Mouse (Mus musculus): Measurements from ENCODE around the gene Nrcam. TPM values are rescaled to one million over a fixed set of nuclear protein-coding genes. Genes with fewer than 3 reads are reported as not detected.

Gene Nrcam
- polyA plus RNA-seq, 1 experiment from 2014 or later = 5.7 TPM

DNA sequence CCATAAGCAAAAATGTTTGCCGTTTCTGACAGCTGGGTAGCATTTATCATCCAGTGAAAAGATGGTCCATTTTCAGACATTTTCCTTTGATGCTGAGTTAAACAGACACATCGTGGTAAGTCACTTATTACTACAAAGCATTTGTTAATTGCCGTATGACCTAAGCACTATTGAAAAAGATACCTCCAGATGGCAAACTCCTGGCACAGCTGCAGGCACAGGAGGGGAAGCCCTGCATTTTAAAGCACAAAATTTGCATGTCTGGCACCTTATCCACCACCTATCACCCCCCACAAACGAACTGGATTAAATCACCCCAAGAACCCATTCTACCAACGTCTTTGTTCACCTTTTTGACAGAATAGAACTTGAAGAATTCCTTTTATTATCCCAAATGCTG is 206.9 kb downstream of the Nrcam start:
- H3K4me3 ChIP-seq (replicated peaks; ENCODE audit: low read length) = no peak overlapping the region
- H3K36me3 ChIP-seq (ENCODE audit: control insufficient read depth, insufficient read depth, low read length) = no peaks in the 10 kb centered on the region
- 27% methylated on average over 5 of the region's 5 CpGs for whole genome bisulfite sequencing
- H3K4me1 ChIP-seq (ENCODE audit: control insufficient read depth, insufficient read depth, low read length) = no peaks in the 10 kb centered on the region
- no peak overlapping the region for H3K4me2 ChIP-seq (ENCODE audit: low read depth, low read length)
- H3K27me3 ChIP-seq (ENCODE audit: control insufficient read depth, insufficient read depth, low read length) = no peaks in the 10 kb centered on the region
- no peak for ATAC-seq (ENCODE audit: insufficient read depth, low FRiP score)
- H3K9ac ChIP-seq (ENCODE audit: low read length) = no peak overlapping the region
- H3K9me3 ChIP-seq (replicated peaks; ENCODE audit: control insufficient read depth, low read length) = no peaks in the 10 kb centered on the region
- no peak overlapping the region for H3K27ac ChIP-seq (ENCODE audit: low read length)

- Histone ChIP-seq H3K4me2 (ENCODE audit: low read depth, low read length) (no peak overlapping the region), H3K4me3 (replicated peaks; ENCODE audit: low read length) (no peak overlapping the region), H3K9me3 (replicated peaks; ENCODE audit: control insufficient read depth, low read length) (no peaks in the 10 kb centered on the region), H3K27me3 (ENCODE audit: control insufficient read depth, insufficient read depth, low read length) (no peaks in the 10 kb centered on the region), H3K4me1 (ENCODE audit: control insufficient read depth, insufficient read depth, low read length) (no peaks in the 10 kb centered on the region), H3K9ac (ENCODE audit: low read length) (no peak overlapping the region), H3K27ac (ENCODE audit: low read length) (no peak overlapping the region), H3K36me3 (ENCODE audit: control insufficient read depth, insufficient read depth, low read length) (no peaks in the 10 kb centered on the region)
- ATAC-seq (ENCODE audit: insufficient read depth, low FRiP score) = no peak
- WGBS = 53% methylated on average over 8 of the region's 8 CpGs
These were observed 219.2 kb downstream of the Nrcam start for GRCm38 (mm10) chr12:44547721-44548369.

GRCm38 (mm10) chr12:44548465-44548864 is 219.8 kb downstream of the Nrcam start:
- Histone ChIP-seq H3K27ac (ENCODE audit: low read length) (no peak overlapping the region), H3K4me2 (ENCODE audit: low read depth, low read length) (no peak overlapping the region), H3K4me3 (replicated peaks; ENCODE audit: low read length) (no peak overlapping the region), H3K27me3 (ENCODE audit: control insufficient read depth, insufficient read depth, low read length) (no peaks in the 10 kb centered on the region), H3K4me1 (ENCODE audit: control insufficient read depth, insufficient read depth, low read length) (no peaks in the 10 kb centered on the region), H3K9ac (ENCODE audit: low read length) (no peak overlapping the region), H3K36me3 (ENCODE audit: control insufficient read depth, insufficient read depth, low read length) (no peaks in the 10 kb centered on the region), H3K9me3 (replicated peaks; ENCODE audit: control insufficient read depth, low read length) (no peaks in the 10 kb centered on the region)
- WGBS = 44% methylated on average over 9 of the region's 9 CpGs
- no peak for ATAC-seq (ENCODE audit: insufficient read depth, low FRiP score)

DNA sequence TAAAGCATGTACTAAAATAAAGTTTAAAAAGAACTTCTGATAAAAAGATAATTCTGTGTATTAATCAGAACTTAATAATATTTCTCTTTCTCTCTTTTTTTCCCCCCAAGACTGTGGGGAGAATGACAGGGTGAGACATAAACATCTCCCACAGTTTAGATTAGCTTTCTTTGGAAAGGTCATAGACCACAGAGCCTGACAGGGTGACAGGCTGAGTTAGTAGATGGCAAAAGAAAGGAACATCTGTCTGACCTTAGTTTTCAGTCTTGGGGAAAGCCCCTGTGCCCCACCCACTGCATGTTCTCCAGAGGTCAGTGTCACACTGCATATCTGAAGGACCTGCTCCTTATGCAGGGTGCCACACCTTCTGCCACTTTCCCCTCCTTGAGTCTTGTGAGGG is 222.9 kb downstream of the Nrcam start:
- H3K4me2 ChIP-seq (ENCODE audit: low read depth, low read length) = no peak overlapping the region
- no peaks in the 10 kb centered on the region for H3K4me1 ChIP-seq (ENCODE audit: control insufficient read depth, insufficient read depth, low read length)
- no peak for ATAC-seq (ENCODE audit: insufficient read depth, low FRiP score)
- H3K27ac ChIP-seq (ENCODE audit: low read length) = no peak overlapping the region
- H3K9me3 ChIP-seq (replicated peaks; ENCODE audit: control insufficient read depth, low read length) = no peaks in the 10 kb centered on the region
- no peaks in the 10 kb centered on the region for H3K36me3 ChIP-seq (ENCODE audit: control insufficient read depth, insufficient read depth, low read length)
- no peaks in the 10 kb centered on the region for H3K27me3 ChIP-seq (ENCODE audit: control insufficient read depth, insufficient read depth, low read length)
- no peak overlapping the region for H3K4me3 ChIP-seq (replicated peaks; ENCODE audit: low read length)
- no peak overlapping the region for H3K9ac ChIP-seq (ENCODE audit: low read length)

- H3K4me2 ChIP-seq (ENCODE audit: low read depth, low read length) = no peak overlapping the region
- no peak for ATAC-seq (ENCODE audit: insufficient read depth, low FRiP score)
- H3K36me3 ChIP-seq (ENCODE audit: control insufficient read depth, insufficient read depth, low read length) = no peaks in the 10 kb centered on the region
- no peaks in the 10 kb centered on the region for H3K4me1 ChIP-seq (ENCODE audit: control insufficient read depth, insufficient read depth, low read length)
- no peak overlapping the region for H3K27ac ChIP-seq (ENCODE audit: low read length)
- H3K27me3 ChIP-seq (ENCODE audit: control insufficient read depth, insufficient read depth, low read length) = no peaks in the 10 kb centered on the region
- no peak overlapping the region for H3K9ac ChIP-seq (ENCODE audit: low read length)
- no peak overlapping the region for H3K4me3 ChIP-seq (replicated peaks; ENCODE audit: low read length)
- no peaks in the 10 kb centered on the region for H3K9me3 ChIP-seq (replicated peaks; ENCODE audit: control insufficient read depth, low read length)
- 73% methylated on average over 2 of the region's 2 CpGs for WGBS
These were observed 225.4 kb downstream of the Nrcam start for GRCm38 (mm10) chr12:44554051-44554450.

- no peaks in the 10 kb centered on the region for H3K4me1 ChIP-seq (ENCODE audit: control insufficient read depth, insufficient read depth, low read length)
- H3K27ac ChIP-seq (ENCODE audit: low read length) = no peak overlapping the region
- no peak overlapping the region for H3K9ac ChIP-seq (ENCODE audit: low read length)
- no peak for ATAC-seq (ENCODE audit: insufficient read depth, low FRiP score)
- H3K27me3 ChIP-seq (ENCODE audit: control insufficient read depth, insufficient read depth, low read length) = no peaks in the 10 kb centered on the region
- no peak overlapping the region for H3K4me2 ChIP-seq (ENCODE audit: low read depth, low read length)
- WGBS = 94% methylated on average over 1 of the region's 1 CpGs
- no peak overlapping the region for H3K4me3 ChIP-seq (replicated peaks; ENCODE audit: low read length)
- no peaks in the 10 kb centered on the region for H3K9me3 ChIP-seq (replicated peaks; ENCODE audit: control insufficient read depth, low read length)
- H3K36me3 ChIP-seq (ENCODE audit: control insufficient read depth, insufficient read depth, low read length) = no peaks in the 10 kb centered on the region
These were observed 226.1 kb downstream of the Nrcam start for GRCm38 (mm10) chr12:44554808-44555207.

DNA sequence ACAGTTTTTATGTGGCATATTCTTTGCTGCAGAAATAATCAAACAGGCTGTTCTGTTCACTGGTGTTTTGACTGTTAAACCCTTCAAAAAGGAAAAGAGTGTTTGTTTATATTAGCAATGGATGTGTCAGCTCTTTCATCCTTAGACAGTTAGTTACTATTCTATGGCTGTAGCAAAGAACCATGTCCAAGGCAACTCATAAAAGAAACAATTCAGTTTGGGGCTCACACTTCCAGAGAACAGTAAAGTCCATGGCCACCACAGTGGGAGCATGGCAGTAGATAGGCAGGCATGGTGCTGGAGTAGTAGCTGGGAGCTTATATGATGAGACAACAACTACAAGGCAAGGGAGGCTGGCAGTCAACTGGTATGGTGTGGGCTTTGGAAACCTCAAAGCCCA is 231.3 kb downstream of the Nrcam start:
- H3K4me2 ChIP-seq (ENCODE audit: low read depth, low read length) = no peak overlapping the region
- no peak overlapping the region for H3K4me3 ChIP-seq (replicated peaks; ENCODE audit: low read length)
- no peak overlapping the region for H3K27ac ChIP-seq (ENCODE audit: low read length)
- H3K9me3 ChIP-seq (replicated peaks; ENCODE audit: control insufficient read depth, low read length) = no peaks in the 10 kb centered on the region
- no peaks in the 10 kb centered on the region for H3K27me3 ChIP-seq (ENCODE audit: control insufficient read depth, insufficient read depth, low read length)
- no peak overlapping the region for H3K9ac ChIP-seq (ENCODE audit: low read length)
- no peak for ATAC-seq (ENCODE audit: insufficient read depth, low FRiP score)
- no peaks in the 10 kb centered on the region for H3K4me1 ChIP-seq (ENCODE audit: control insufficient read depth, insufficient read depth, low read length)
- no peaks in the 10 kb centered on the region for H3K36me3 ChIP-seq (ENCODE audit: control insufficient read depth, insufficient read depth, low read length)

DNA sequence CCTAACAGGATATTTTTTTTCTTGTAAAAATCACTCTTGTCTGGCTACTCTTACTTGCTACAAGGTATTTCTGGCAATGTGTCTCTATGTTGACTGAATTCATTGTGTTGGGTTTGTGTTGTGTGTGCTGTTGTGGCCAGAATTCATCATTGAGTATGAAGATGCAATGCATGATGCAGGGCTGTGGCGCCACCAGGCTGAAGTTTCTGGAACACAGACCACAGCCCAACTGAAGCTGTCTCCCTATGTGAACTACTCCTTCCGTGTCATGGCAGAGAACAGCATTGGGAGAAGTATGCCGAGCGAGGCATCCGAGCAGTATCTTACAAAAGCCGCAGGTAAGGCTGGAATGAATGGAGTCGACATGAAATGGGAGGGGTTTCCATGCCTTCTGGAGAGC is 241.4 kb downstream of the Nrcam start:
- no peaks in the 10 kb centered on the region for H3K9me3 ChIP-seq (replicated peaks; ENCODE audit: control insufficient read depth, low read length)
- ATAC-seq (ENCODE audit: insufficient read depth, low FRiP score) = no peak
- no peaks in the 10 kb centered on the region for H3K27me3 ChIP-seq (ENCODE audit: control insufficient read depth, insufficient read depth, low read length)
- H3K36me3 ChIP-seq (ENCODE audit: control insufficient read depth, insufficient read depth, low read length) = no peaks in the 10 kb centered on the region
- no peak overlapping the region for H3K27ac ChIP-seq (ENCODE audit: low read length)
- no peak overlapping the region for H3K9ac ChIP-seq (ENCODE audit: low read length)
- no peaks in the 10 kb centered on the region for H3K4me1 ChIP-seq (ENCODE audit: control insufficient read depth, insufficient read depth, low read length)
- H3K4me3 ChIP-seq (replicated peaks; ENCODE audit: low read length) = no peak overlapping the region
- WGBS = 75% methylated on average over 7 of the region's 7 CpGs
- H3K4me2 ChIP-seq (ENCODE audit: low read depth, low read length) = no peak overlapping the region

DNA sequence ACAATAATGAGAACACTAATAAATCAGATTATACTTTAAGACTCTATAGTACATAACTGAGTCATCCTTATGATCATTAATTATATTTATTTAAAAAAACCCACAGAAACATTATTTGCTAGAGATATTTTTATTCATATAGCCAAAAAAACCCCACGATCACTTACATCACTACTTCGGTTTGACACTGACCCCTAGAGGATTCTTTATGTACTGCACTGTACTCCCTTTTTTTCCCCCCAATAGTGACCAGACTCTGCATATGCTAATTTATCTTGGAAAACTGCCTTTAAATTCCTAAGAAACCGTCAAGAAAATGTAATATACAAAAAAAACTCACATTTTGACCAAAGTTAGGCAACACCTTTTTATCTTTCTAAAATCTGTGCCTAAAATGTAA is 244.0 kb downstream of the Nrcam start:
- Histone ChIP-seq H3K4me2 (ENCODE audit: low read depth, low read length) (no peak overlapping the region), H3K9me3 (replicated peaks; ENCODE audit: control insufficient read depth, low read length) (no peaks in the 10 kb centered on the region), H3K9ac (ENCODE audit: low read length) (no peak overlapping the region), H3K4me3 (replicated peaks; ENCODE audit: low read length) (no peak overlapping the region), H3K36me3 (ENCODE audit: control insufficient read depth, insufficient read depth, low read length) (no peaks in the 10 kb centered on the region), H3K27me3 (ENCODE audit: control insufficient read depth, insufficient read depth, low read length) (no peaks in the 10 kb centered on the region), H3K4me1 (ENCODE audit: control insufficient read depth, insufficient read depth, low read length) (no peaks in the 10 kb centered on the region), H3K27ac (ENCODE audit: low read length) (no peak overlapping the region)
- no peak for ATAC-seq (ENCODE audit: insufficient read depth, low FRiP score)
- WGBS = 21% methylated on average over 3 of the region's 3 CpGs

DNA sequence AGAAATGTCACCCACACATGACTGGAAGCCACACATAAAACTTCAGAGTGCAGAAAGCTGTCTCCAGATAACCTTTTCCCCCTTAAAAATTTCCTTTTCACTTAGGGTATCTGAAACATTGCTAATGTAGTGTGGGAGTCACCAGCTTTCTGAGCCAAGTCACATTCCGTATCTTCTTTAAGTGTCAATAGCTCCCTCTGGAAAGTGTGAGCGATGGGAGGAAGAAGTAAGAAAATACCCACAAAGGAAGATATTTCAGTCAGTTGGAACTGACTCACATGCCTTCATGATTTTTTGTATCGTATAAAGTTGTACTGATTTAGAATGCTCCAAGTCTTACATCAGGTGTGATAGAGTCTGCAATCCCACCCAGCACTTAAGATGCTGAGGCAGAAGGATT is 245.5 kb downstream of the Nrcam start:
- Histone ChIP-seq H3K27me3 (ENCODE audit: control insufficient read depth, insufficient read depth, low read length) (no peaks in the 10 kb centered on the region), H3K4me2 (ENCODE audit: low read depth, low read length) (no peak overlapping the region), H3K9ac (ENCODE audit: low read length) (no peak overlapping the region), H3K27ac (ENCODE audit: low read length) (no peak overlapping the region), H3K4me1 (ENCODE audit: control insufficient read depth, insufficient read depth, low read length) (no peaks in the 10 kb centered on the region), H3K36me3 (ENCODE audit: control insufficient read depth, insufficient read depth, low read length) (no peaks in the 10 kb centered on the region), H3K9me3 (replicated peaks; ENCODE audit: control insufficient read depth, low read length) (no peaks in the 10 kb centered on the region), H3K4me3 (replicated peaks; ENCODE audit: low read length) (no peak overlapping the region)
- ATAC-seq (ENCODE audit: insufficient read depth, low FRiP score) = no peak
- WGBS = 80% methylated on average over 3 of the region's 3 CpGs

Data from stomach, embryonic 16.5 days (tissue).